Mouse (Mus musculus) testis, postnatal 10 days (tissue): ENCODE data around the gene Fubp1.

Experiments used
- DNase-seq: peaks from one replicate; pipeline ENCODE4 v3.0.0; 2021; ENCODE audit warnings: low spot score

The Fubp1 gene

GRCm38 (mm10) chr3:152277912-152278311 lies 67.7 kb downstream of the Fubp1 start:
- DNase-seq = no peak

GRCm38 (mm10) chr3:152278431-152278830 lies 68.2 kb downstream of the Fubp1 start:
- no peak for DNase-seq

- no peak for DNase-seq
Measured at GRCm38 (mm10) chr3:152282126-152282525, 71.9 kb downstream of the Fubp1 start.

- no peak for DNase-seq
Measured at GRCm38 (mm10) chr3:152284306-152284705, 74.1 kb downstream of the Fubp1 start.

GRCm38 (mm10) chr3:152284759-152285158 lies 74.5 kb downstream of the Fubp1 start:
- no peak for DNase-seq
